Mouse (Mus musculus): ENCODE measurements around the gene Cdkal1. TPM values are rescaled to one million over a fixed set of nuclear protein-coding genes. Genes with fewer than 3 reads are reported as not detected.

Gene Cdkal1
- polyA plus RNA-seq, 1 experiment: 1.2 TPM

DNA sequence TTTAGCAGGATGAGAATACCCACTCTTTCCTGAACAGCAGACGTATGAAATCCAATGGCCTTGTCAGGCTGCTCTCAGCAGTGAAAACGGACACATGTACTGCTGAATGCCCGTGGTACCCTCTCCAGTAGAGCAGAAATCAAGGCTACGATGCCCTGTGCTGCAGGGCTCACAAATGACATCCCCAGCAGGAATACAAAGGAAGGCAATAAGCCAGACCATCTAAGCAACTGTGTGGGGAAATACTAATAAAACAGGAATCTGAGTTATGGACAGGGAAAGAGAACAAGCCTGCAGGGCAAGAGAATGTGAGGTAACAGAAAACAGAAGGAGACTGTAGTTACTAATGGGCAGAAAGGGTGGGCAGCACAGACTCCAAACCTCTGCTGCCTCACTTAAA, 425.6 kb downstream of the Cdkal1 start:
- Histone ChIP-seq H3K4me3 (ENCODE audit: extremely low read depth, insufficient read depth, insufficient read length) (no peak overlapping the region), H3K27ac (ENCODE audit: insufficient read depth, low read length) (no peak overlapping the region), H3K4me1 (ENCODE audit: control insufficient read depth, insufficient read depth, insufficient read length) (peaks cover 4% of the 10 kb centered on the region; the same call in 1 of the 2 replicates), H3K36me3 (ENCODE audit: control insufficient read depth, insufficient read depth, low read length) (no peaks in the 10 kb centered on the region), H3K27me3 (ENCODE audit: control insufficient read depth, insufficient read depth, low read length) (no peaks in the 10 kb centered on the region)
- DNase-seq (ENCODE audit: low read depth in 1 of 2, low spot score in 2 of 2): no peak
- 94% methylated on average over 4 of the region's 4 CpGs for WGBS
- no peak for TF ChIP-seq CTCF (IDR thresholded peaks at IDR 0.05; ENCODE audit: extremely low read depth, insufficient read depth, insufficient read length, insufficient replicate concordance)
- TF ChIP-seq POLR2A (IDR thresholded peaks at IDR 0.05; ENCODE audit: low read depth, low read length): no peak

GRCm38 (mm10) chr13:29429196-29429595, 426.3 kb downstream of the Cdkal1 start:
- Histone ChIP-seq H3K4me3 (ENCODE audit: extremely low read depth, insufficient read depth, insufficient read length) (no peak overlapping the region), H3K4me1 (ENCODE audit: control insufficient read depth, insufficient read depth, insufficient read length) (peaks cover 4% of the 10 kb centered on the region; the same call in 1 of the 2 replicates), H3K36me3 (ENCODE audit: control insufficient read depth, insufficient read depth, low read length) (no peaks in the 10 kb centered on the region), H3K27ac (ENCODE audit: insufficient read depth, low read length) (no peak overlapping the region), H3K27me3 (ENCODE audit: control insufficient read depth, insufficient read depth, low read length) (no peaks in the 10 kb centered on the region)
- WGBS: 91% methylated on average over 6 of the region's 6 CpGs
- DNase-seq (ENCODE audit: low read depth in 1 of 2, low spot score in 2 of 2): no peak
- TF ChIP-seq CTCF (IDR thresholded peaks at IDR 0.05; ENCODE audit: extremely low read depth, insufficient read depth, insufficient read length, insufficient replicate concordance): no peak
- TF ChIP-seq POLR2A (IDR thresholded peaks at IDR 0.05; ENCODE audit: low read depth, low read length): no peak

GRCm38 (mm10) chr13:29416450-29417136, 438.9 kb downstream of the Cdkal1 start:
- H3K4me3 ChIP-seq (ENCODE audit: extremely low read depth, insufficient read depth, insufficient read length): no peak overlapping the region
- no peaks in the 10 kb centered on the region for H3K27me3 ChIP-seq (ENCODE audit: control insufficient read depth, insufficient read depth, low read length)
- H3K36me3 ChIP-seq (ENCODE audit: control insufficient read depth, insufficient read depth, low read length): no peaks in the 10 kb centered on the region
- H3K4me1 ChIP-seq (ENCODE audit: control insufficient read depth, insufficient read depth, insufficient read length): no peaks in the 10 kb centered on the region
- no peak overlapping the region for H3K27ac ChIP-seq (ENCODE audit: insufficient read depth, low read length)
- no peak for DNase-seq (ENCODE audit: low read depth in 1 of 2, low spot score in 2 of 2)
- WGBS: 83% methylated on average over 8 of the region's 8 CpGs
- no peak for TF ChIP-seq POLR2A (IDR thresholded peaks at IDR 0.05; ENCODE audit: low read depth, low read length)
- no peak for TF ChIP-seq CTCF (IDR thresholded peaks at IDR 0.05; ENCODE audit: extremely low read depth, insufficient read depth, insufficient read length, insufficient replicate concordance)

DNA sequence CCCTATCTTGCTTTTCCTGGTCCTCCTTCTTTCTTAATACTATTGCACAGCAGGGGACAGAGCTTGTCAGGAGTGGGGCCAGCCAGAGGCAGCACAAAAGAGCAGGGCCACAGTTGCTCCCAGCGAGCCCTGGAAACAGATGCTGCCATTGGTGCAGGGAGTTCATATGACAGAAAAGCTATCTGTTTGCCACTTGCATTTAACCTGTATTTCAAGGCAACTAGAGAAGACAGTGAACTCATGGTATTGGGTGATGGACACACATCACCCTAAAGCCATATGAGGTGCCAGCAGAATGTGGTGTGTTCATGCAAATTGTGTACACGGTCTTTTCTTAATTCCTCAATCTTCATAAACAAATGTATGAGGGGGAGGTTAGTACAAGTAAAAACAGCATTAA, 439.5 kb downstream of the Cdkal1 start:
- no peak for DNase-seq (ENCODE audit: low read depth in 1 of 2, low spot score in 2 of 2)
- H3K27ac ChIP-seq (ENCODE audit: insufficient read depth, low read length): no peak overlapping the region
- no peaks in the 10 kb centered on the region for H3K36me3 ChIP-seq (ENCODE audit: control insufficient read depth, insufficient read depth, low read length)
- no peaks in the 10 kb centered on the region for H3K4me1 ChIP-seq (ENCODE audit: control insufficient read depth, insufficient read depth, insufficient read length)
- H3K4me3 ChIP-seq (ENCODE audit: extremely low read depth, insufficient read depth, insufficient read length): no peak overlapping the region
- WGBS: 88% methylated on average over 2 of the region's 2 CpGs
- TF ChIP-seq POLR2A (IDR thresholded peaks at IDR 0.05; ENCODE audit: low read depth, low read length): no peak
- no peak for TF ChIP-seq CTCF (IDR thresholded peaks at IDR 0.05; ENCODE audit: extremely low read depth, insufficient read depth, insufficient read length, insufficient replicate concordance)
- no peaks in the 10 kb centered on the region for H3K27me3 ChIP-seq (ENCODE audit: control insufficient read depth, insufficient read depth, low read length)

DNA sequence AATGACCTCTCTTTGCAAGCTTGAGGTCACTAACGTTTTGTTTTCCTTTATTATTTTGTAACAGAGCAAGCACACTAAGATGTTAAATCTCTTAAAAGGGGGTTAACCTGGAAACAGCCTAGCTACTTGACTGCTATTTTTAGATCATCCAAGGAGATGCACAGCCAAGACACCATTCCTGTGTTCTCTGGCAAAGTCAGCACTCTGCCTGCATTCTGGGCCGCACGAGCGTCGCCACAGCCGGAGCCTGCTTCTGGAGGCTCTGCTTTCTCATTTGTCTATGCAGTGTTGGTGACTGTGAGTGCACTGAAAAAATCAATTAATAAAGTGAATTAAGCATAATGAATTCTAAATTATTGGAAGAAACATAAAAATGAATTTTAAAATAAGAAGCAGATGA, 440.6 kb downstream of the Cdkal1 start:
- Histone ChIP-seq H3K27ac (ENCODE audit: insufficient read depth, low read length) (no peak overlapping the region), H3K4me3 (ENCODE audit: extremely low read depth, insufficient read depth, insufficient read length) (no peak overlapping the region), H3K36me3 (ENCODE audit: control insufficient read depth, insufficient read depth, low read length) (no peaks in the 10 kb centered on the region), H3K27me3 (ENCODE audit: control insufficient read depth, insufficient read depth, low read length) (no peaks in the 10 kb centered on the region), H3K4me1 (ENCODE audit: control insufficient read depth, insufficient read depth, insufficient read length) (no peaks in the 10 kb centered on the region)
- WGBS: 95% methylated on average over 6 of the region's 6 CpGs
- TF ChIP-seq CTCF (IDR thresholded peaks at IDR 0.05; ENCODE audit: extremely low read depth, insufficient read depth, insufficient read length, insufficient replicate concordance) (no peak), POLR2A (IDR thresholded peaks at IDR 0.05; ENCODE audit: low read depth, low read length) (no peak)
- DNase-seq (ENCODE audit: low read depth in 1 of 2, low spot score in 2 of 2): no peak

DNA sequence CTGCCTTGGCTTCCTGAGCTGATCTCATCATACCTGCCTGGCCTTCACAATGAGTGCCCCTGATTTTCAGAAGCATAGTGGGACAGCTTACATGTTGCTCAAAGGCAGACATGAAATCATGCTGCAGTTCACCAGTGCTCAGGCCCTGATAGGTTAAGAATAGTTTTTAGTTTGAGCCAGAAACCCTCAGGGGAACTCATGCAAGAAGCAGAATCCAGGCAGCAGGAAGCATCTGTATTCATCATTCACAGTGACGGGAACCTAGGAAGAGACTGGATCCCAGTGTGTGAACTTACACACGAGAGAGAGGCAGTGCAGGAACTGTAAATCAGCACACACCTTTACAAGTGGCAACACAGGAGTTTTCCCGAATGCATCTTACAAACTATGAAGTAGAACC, 441.0 kb downstream of the Cdkal1 start:
- no peak for DNase-seq (ENCODE audit: low read depth in 1 of 2, low spot score in 2 of 2)
- no peak for TF ChIP-seq POLR2A (IDR thresholded peaks at IDR 0.05; ENCODE audit: low read depth, low read length)
- TF ChIP-seq CTCF (IDR thresholded peaks at IDR 0.05; ENCODE audit: extremely low read depth, insufficient read depth, insufficient read length, insufficient replicate concordance): no peak
- H3K27me3 ChIP-seq (ENCODE audit: control insufficient read depth, insufficient read depth, low read length): no peaks in the 10 kb centered on the region
- H3K36me3 ChIP-seq (ENCODE audit: control insufficient read depth, insufficient read depth, low read length): no peaks in the 10 kb centered on the region
- H3K27ac ChIP-seq (ENCODE audit: insufficient read depth, low read length): no peak overlapping the region
- no peaks in the 10 kb centered on the region for H3K4me1 ChIP-seq (ENCODE audit: control insufficient read depth, insufficient read depth, insufficient read length)
- 85% methylated on average over 3 of the region's 3 CpGs for WGBS
- H3K4me3 ChIP-seq (ENCODE audit: extremely low read depth, insufficient read depth, insufficient read length): no peak overlapping the region

- Histone ChIP-seq H3K27ac (ENCODE audit: insufficient read depth, low read length) (no peak overlapping the region), H3K36me3 (ENCODE audit: control insufficient read depth, insufficient read depth, low read length) (no peaks in the 10 kb centered on the region), H3K4me1 (ENCODE audit: control insufficient read depth, insufficient read depth, insufficient read length) (no peaks in the 10 kb centered on the region), H3K4me3 (ENCODE audit: extremely low read depth, insufficient read depth, insufficient read length) (no peak overlapping the region), H3K27me3 (ENCODE audit: control insufficient read depth, insufficient read depth, low read length) (no peaks in the 10 kb centered on the region)
- no peak for DNase-seq (ENCODE audit: low read depth in 1 of 2, low spot score in 2 of 2)
- WGBS: 83% methylated on average over 6 of the region's 6 CpGs
- no peak for TF ChIP-seq POLR2A (IDR thresholded peaks at IDR 0.05; ENCODE audit: low read depth, low read length)
- TF ChIP-seq CTCF (IDR thresholded peaks at IDR 0.05; ENCODE audit: extremely low read depth, insufficient read depth, insufficient read length, insufficient replicate concordance): no peak
Measured at GRCm38 (mm10) chr13:29411176-29411575, 444.3 kb downstream of the Cdkal1 start.
